Mouse (Mus musculus) cerebellum, adult 2 months (tissue): Measurements from ENCODE around the gene Ccnyl1.

Source experiments
- CTCF ChIP-seq: fragments of 200-500 bp; IDR thresholded peaks from 2 replicates; pipeline ENCODE4 v1.5.1; 2011; ENCODE audit warnings: low read depth, mild to moderate bottlenecking, control low read depth, low read length, moderate library complexity, borderline replicate concordance; ENCODE audit not compliant: insufficient read depth
- POLR2A ChIP-seq: fragments of 200-500 bp; IDR thresholded peaks from 2 replicates; pipeline ENCODE4 v1.6.1; 2011; ENCODE audit warnings: low read length, control low read depth, borderline replicate concordance; ENCODE audit not compliant: insufficient read depth

- TF ChIP-seq CTCF (no peak), POLR2A (no peak)
These were observed 34.8 kb upstream of the Ccnyl1 start for GRCm38 (mm10) chr1:64655415-64655814.
